Mouse (Mus musculus): Measurements from ENCODE around the gene Gm38431. TPM values are rescaled to one million over a fixed set of nuclear protein-coding genes. Genes with fewer than 3 reads are reported as not detected.

The Gm38431 gene
- polyA plus RNA-seq, 1 experiment = 13.5 TPM

DNA sequence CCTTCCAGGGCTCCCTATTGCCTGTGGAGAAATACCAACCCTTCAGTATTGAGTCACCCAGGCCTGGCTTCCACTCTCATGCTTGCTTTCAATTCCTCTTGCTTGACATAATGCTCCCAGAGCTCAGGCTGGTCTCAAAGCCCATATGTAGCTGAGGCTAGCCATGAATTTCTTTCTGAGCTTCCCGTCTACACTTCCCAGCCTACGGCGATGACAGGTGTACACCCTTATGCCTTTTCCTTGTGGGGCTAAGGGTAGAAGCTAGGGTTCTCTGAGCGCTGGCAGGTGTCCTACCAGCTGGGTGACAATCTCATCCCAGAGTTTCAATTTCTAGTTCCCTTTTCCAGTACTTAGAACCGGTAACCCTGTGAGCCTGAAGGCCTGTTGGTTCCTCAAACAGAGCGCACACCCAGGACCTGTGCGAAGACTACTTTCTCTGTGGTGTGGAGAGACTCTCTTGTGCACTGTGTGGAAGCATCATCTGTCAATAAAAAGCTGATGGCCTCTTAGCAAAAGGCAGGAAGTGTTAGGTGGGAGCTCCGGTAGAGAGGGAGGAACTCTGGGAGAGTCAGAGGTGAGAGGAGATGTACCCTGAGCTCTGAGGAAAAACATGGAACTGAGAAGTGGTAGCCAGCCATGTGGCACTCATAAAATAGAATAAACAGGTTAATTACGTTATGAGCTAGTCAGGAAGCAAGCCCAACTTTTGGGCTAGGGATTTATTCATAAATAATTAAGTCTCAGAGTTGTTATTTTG, 33.9 kb upstream of the Gm38431 start:
- Histone ChIP-seq H3K36me3 (ENCODE audit: control insufficient read depth, insufficient read depth, low read length) (peaks cover 11% of the 10 kb centered on the region; the same call in 1 of the 2 replicates), H3K27me3 (ENCODE audit: control insufficient read depth, insufficient read depth, low read length) (no peaks in the 10 kb centered on the region), H3K4me1 (replicated peaks; ENCODE audit: control insufficient read depth, insufficient read depth, low read length) (peaks cover 2% of the 10 kb centered on the region; the same call in 1 of the 2 replicates), H3K27ac (ENCODE audit: control insufficient read depth, insufficient read depth, low read length) (no peak overlapping the region), H3K4me3 (ENCODE audit: control insufficient read depth, insufficient read depth, low read length) (no peak overlapping the region)
- 67% methylated on average over 9 of the region's 9 CpGs for WGBS
- no peak for TF ChIP-seq POLR2A (IDR thresholded peaks at IDR 0.05; ENCODE audit: control insufficient read depth, extremely low read depth, insufficient read depth, low read length, poor library complexity)
- no peak for DNase-seq

DNA sequence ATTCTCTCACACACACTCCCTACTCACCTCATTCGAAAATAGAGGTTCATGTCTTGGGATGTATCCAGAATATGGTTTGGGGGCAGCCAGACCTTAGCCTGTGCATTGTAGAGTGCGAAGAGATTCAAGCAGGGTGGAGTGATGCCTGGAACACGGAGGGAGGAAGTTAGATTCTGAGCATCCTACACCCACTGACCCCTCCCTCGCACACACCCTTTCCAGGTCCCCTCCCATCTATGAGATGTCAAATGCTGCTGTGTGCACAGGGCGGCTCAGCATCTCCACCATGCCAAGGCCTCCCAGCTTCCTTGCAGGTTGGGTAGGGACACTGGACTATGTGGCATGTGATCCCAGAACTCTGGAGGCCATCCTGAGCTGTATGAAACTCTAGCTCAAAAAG, 33.0 kb upstream of the Gm38431 start:
- peaks cover 16% of the 10 kb centered on the region; the same call in 1 of the 2 replicates for H3K36me3 ChIP-seq (ENCODE audit: control insufficient read depth, insufficient read depth, low read length)
- H3K4me1 ChIP-seq (replicated peaks; ENCODE audit: control insufficient read depth, insufficient read depth, low read length) = no peaks in the 10 kb centered on the region
- no peak for DNase-seq
- H3K27me3 ChIP-seq (ENCODE audit: control insufficient read depth, insufficient read depth, low read length) = no peaks in the 10 kb centered on the region
- 91% methylated on average over 5 of the region's 5 CpGs for WGBS
- no peak overlapping the region for H3K4me3 ChIP-seq (ENCODE audit: control insufficient read depth, insufficient read depth, low read length)
- TF ChIP-seq CTCF (IDR thresholded peaks at IDR 0.05; ENCODE audit: borderline replicate concordance, control insufficient read depth, extremely low read depth, insufficient read depth, low read length, poor library complexity) (no peak), POLR2A (IDR thresholded peaks at IDR 0.05; ENCODE audit: control insufficient read depth, extremely low read depth, insufficient read depth, low read length, poor library complexity) (no peak)
- no peak overlapping the region for H3K27ac ChIP-seq (ENCODE audit: control insufficient read depth, insufficient read depth, low read length)

DNA sequence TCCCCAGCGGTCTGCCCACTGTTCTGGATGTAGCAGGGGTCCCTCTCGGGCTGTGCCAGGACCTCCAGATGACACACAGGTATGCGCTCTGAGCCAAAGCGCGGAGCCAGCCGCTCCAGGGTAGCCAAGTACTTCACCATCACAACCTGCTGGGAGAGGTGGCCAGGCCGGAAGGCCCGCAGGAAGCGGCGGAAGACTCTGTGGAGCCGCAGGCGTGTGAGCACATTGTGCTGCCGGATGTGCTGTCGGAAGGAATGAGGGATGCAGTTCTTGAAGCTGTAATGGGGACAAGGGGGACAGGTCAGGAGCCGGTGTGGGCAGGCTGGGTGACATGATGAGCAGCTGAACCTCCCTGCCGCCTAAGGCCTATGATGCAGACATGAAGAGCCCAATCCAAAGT, 29.7 kb upstream of the Gm38431 start:
- Histone ChIP-seq H3K27me3 (ENCODE audit: control insufficient read depth, insufficient read depth, low read length) (no peaks in the 10 kb centered on the region), H3K27ac (ENCODE audit: control insufficient read depth, insufficient read depth, low read length) (no peak overlapping the region), H3K4me3 (ENCODE audit: control insufficient read depth, insufficient read depth, low read length) (no peak overlapping the region), H3K4me1 (replicated peaks; ENCODE audit: control insufficient read depth, insufficient read depth, low read length) (no peaks in the 10 kb centered on the region), H3K36me3 (ENCODE audit: control insufficient read depth, insufficient read depth, low read length) (peaks cover 11% of the 10 kb centered on the region; the same call in 1 of the 2 replicates)
- TF ChIP-seq POLR2A (IDR thresholded peaks at IDR 0.05; ENCODE audit: control insufficient read depth, extremely low read depth, insufficient read depth, low read length, poor library complexity) (no peak), CTCF (IDR thresholded peaks at IDR 0.05; ENCODE audit: borderline replicate concordance, control insufficient read depth, extremely low read depth, insufficient read depth, low read length, poor library complexity) (no peak)
- 95% methylated on average over 16 of the region's 16 CpGs for WGBS
- no peak for DNase-seq

DNA sequence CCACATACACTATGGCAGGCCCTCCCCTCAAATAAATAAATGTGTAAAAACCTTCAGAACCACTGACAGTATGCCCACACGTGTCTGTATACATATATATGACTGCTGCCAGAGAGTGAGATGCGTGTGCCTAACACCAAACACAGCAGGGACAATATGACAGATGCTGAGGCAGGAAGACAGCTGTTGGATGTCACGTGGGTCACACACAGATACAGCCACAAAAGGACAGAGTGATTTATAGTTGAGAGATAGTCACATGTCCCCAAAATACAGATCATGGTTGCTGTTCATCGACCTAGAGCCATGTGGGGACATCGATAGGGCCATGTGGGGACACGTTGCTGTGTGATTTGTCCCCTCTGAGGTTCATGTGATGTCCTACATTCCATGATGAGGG, 25.3 kb upstream of the Gm38431 start:
- Histone ChIP-seq H3K27me3 (ENCODE audit: control insufficient read depth, insufficient read depth, low read length) (no peaks in the 10 kb centered on the region), H3K4me1 (replicated peaks; ENCODE audit: control insufficient read depth, insufficient read depth, low read length) (no peaks in the 10 kb centered on the region), H3K27ac (ENCODE audit: control insufficient read depth, insufficient read depth, low read length) (no peak overlapping the region), H3K4me3 (ENCODE audit: control insufficient read depth, insufficient read depth, low read length) (no peak overlapping the region), H3K36me3 (ENCODE audit: control insufficient read depth, insufficient read depth, low read length) (peaks cover 11% of the 10 kb centered on the region; the same call in 1 of the 2 replicates)
- no peak for TF ChIP-seq CTCF (IDR thresholded peaks at IDR 0.05; ENCODE audit: borderline replicate concordance, control insufficient read depth, extremely low read depth, insufficient read depth, low read length, poor library complexity)
- TF ChIP-seq POLR2A (IDR thresholded peaks at IDR 0.05; ENCODE audit: control insufficient read depth, extremely low read depth, insufficient read depth, low read length, poor library complexity) = no peak
- WGBS = 84% methylated on average over 6 of the region's 6 CpGs
- DNase-seq = no peak

DNA sequence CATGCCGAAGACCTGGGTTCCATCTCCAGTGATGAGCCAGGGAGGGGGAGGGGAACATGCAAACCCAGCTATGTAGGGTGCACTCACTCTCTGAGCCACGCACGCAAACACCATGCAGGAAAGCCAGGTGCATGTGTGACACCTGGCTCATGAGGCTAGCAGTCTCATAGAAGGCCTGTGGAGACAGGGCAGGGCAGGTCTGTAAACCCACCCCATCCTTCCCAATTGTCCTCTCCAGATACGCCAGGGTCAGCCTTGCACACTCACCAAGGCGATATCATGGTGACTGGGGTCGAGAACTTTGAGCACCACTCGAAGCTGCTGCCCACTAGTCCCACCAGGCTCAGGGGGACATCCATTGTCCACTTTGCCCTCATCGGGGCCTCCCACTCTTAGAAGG, 23.3 kb upstream of the Gm38431 start:
- no peaks in the 10 kb centered on the region for H3K27me3 ChIP-seq (ENCODE audit: control insufficient read depth, insufficient read depth, low read length)
- TF ChIP-seq POLR2A (IDR thresholded peaks at IDR 0.05; ENCODE audit: control insufficient read depth, extremely low read depth, insufficient read depth, low read length, poor library complexity) (no peak), CTCF (IDR thresholded peaks at IDR 0.05; ENCODE audit: borderline replicate concordance, control insufficient read depth, extremely low read depth, insufficient read depth, low read length, poor library complexity) (no peak)
- 99% methylated on average over 8 of the region's 8 CpGs for WGBS
- no peaks in the 10 kb centered on the region for H3K4me1 ChIP-seq (replicated peaks; ENCODE audit: control insufficient read depth, insufficient read depth, low read length)
- H3K4me3 ChIP-seq (ENCODE audit: control insufficient read depth, insufficient read depth, low read length) = no peak overlapping the region
- no peak overlapping the region for H3K27ac ChIP-seq (ENCODE audit: control insufficient read depth, insufficient read depth, low read length)
- DNase-seq = no peak
- H3K36me3 ChIP-seq (ENCODE audit: control insufficient read depth, insufficient read depth, low read length) = no peaks in the 10 kb centered on the region

DNA sequence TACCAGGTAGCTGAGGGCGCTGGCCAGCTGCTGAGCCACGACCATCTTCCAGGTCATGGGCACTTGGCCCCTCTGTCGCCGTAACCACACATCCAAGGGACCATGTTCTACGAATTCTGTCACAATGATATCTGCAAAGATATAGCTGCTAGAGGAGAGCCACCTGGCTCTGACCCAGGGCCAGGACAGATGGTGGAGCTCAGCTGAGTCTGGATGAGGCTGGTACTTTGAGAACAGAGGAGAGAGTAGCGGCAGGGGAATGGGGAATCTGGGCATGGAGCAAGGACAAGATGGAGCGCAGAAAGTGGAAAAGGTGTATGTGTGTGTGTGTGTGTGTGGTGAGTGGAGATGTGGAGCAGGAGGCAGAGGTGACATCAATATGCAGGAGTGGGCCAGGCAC, 22.4 kb upstream of the Gm38431 start:
- Histone ChIP-seq H3K4me3 (ENCODE audit: control insufficient read depth, insufficient read depth, low read length) (no peak overlapping the region), H3K4me1 (replicated peaks; ENCODE audit: control insufficient read depth, insufficient read depth, low read length) (no peaks in the 10 kb centered on the region), H3K36me3 (ENCODE audit: control insufficient read depth, insufficient read depth, low read length) (no peaks in the 10 kb centered on the region), H3K27ac (ENCODE audit: control insufficient read depth, insufficient read depth, low read length) (no peak overlapping the region), H3K27me3 (ENCODE audit: control insufficient read depth, insufficient read depth, low read length) (no peaks in the 10 kb centered on the region)
- no peak for TF ChIP-seq POLR2A (IDR thresholded peaks at IDR 0.05; ENCODE audit: control insufficient read depth, extremely low read depth, insufficient read depth, low read length, poor library complexity)
- TF ChIP-seq CTCF (IDR thresholded peaks at IDR 0.05; ENCODE audit: borderline replicate concordance, control insufficient read depth, extremely low read depth, insufficient read depth, low read length, poor library complexity) = no peak
- DNase-seq = no peak
- 95% methylated on average over 7 of the region's 7 CpGs for WGBS

DNA sequence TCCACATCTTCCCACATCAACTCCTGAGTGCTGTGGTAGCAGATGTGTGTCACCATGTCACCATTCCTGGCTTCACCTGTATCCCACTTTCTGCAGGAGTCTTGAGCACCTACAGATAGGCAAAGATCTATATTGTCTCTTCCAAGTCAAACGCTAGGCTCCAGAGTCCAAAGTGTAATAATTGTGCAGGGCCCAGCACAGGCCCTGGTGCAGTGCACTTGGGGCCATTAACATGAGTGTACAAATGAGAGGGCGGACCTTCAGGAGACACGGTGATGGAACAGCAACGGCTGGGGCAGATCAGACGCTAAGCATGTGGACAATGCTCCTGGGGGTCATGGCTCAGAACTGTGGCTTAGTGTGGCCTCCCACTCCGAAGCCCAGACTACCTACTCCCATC, 22.0 kb upstream of the Gm38431 start:
- no peak for DNase-seq
- 96% methylated on average over 6 of the region's 6 CpGs for WGBS
- no peak overlapping the region for H3K4me3 ChIP-seq (ENCODE audit: control insufficient read depth, insufficient read depth, low read length)
- no peaks in the 10 kb centered on the region for H3K36me3 ChIP-seq (ENCODE audit: control insufficient read depth, insufficient read depth, low read length)
- TF ChIP-seq POLR2A (IDR thresholded peaks at IDR 0.05; ENCODE audit: control insufficient read depth, extremely low read depth, insufficient read depth, low read length, poor library complexity) = no peak
- no peak for TF ChIP-seq CTCF (IDR thresholded peaks at IDR 0.05; ENCODE audit: borderline replicate concordance, control insufficient read depth, extremely low read depth, insufficient read depth, low read length, poor library complexity)
- no peak overlapping the region for H3K27ac ChIP-seq (ENCODE audit: control insufficient read depth, insufficient read depth, low read length)
- H3K4me1 ChIP-seq (replicated peaks; ENCODE audit: control insufficient read depth, insufficient read depth, low read length) = no peaks in the 10 kb centered on the region
- no peaks in the 10 kb centered on the region for H3K27me3 ChIP-seq (ENCODE audit: control insufficient read depth, insufficient read depth, low read length)

Data from thymus, adult 2 months (tissue).